Mouse (Mus musculus): Measurements from ENCODE around the gene Arhgap45.

Gene Arhgap45

GRCm38 (mm10) chr10:80016511-80016910 lies at the start of gene Arhgap45:
TSS of gene Arhgap45 (plus strand) at chr10:80016653.
- DNase-seq (ENCODE audit: low spot score): no peak

- no peak for DNase-seq (ENCODE audit: low spot score)
Observed at GRCm38 (mm10) chr10:79966886-79967400, 49.5 kb upstream of the Arhgap45 start.

- DNase-seq (ENCODE audit: low spot score): no peak
Observed at GRCm38 (mm10) chr10:79968181-79968580, 48.3 kb upstream of the Arhgap45 start.

GRCm38 (mm10) chr10:79969124-79969568 lies 47.3 kb upstream of the Arhgap45 start:
- DNase-seq (ENCODE audit: low spot score): no peak

- DNase-seq (ENCODE audit: low spot score): no peak
Observed at GRCm38 (mm10) chr10:79970415-79971182, 45.9 kb upstream of the Arhgap45 start, which contains the start of gene Grin3b. TSS of gene Grin3b (plus strand) at chr10:79970715.

GRCm38 (mm10) chr10:79971183-79971497 lies 45.3 kb upstream of the Arhgap45 start:
- DNase-seq (ENCODE audit: low spot score): no peak

- no peak for DNase-seq (ENCODE audit: low spot score)
Observed at GRCm38 (mm10) chr10:79972831-79973230, 43.6 kb upstream of the Arhgap45 start.

- no peak for DNase-seq (ENCODE audit: low spot score)
Observed at GRCm38 (mm10) chr10:79974087-79974486, 42.4 kb upstream of the Arhgap45 start.

- no peak for DNase-seq (ENCODE audit: low spot score)
Observed at GRCm38 (mm10) chr10:79974668-79975067, 41.8 kb upstream of the Arhgap45 start.

GRCm38 (mm10) chr10:79976071-79976721 lies 40.3 kb upstream of the Arhgap45 start:
- no peak for DNase-seq (ENCODE audit: low spot score)

- DNase-seq (ENCODE audit: low spot score): no peak
Observed at GRCm38 (mm10) chr10:79976722-79977107, 39.7 kb upstream of the Arhgap45 start.

- DNase-seq (ENCODE audit: low spot score): no peak
Observed at GRCm38 (mm10) chr10:79977324-79977723, 39.1 kb upstream of the Arhgap45 start.

- no peak for DNase-seq (ENCODE audit: low spot score)
Observed at GRCm38 (mm10) chr10:79978061-79978460, 38.4 kb upstream of the Arhgap45 start.

GRCm38 (mm10) chr10:79979401-79980155 lies 36.9 kb upstream of the Arhgap45 start:
- DNase-seq (ENCODE audit: low spot score): no peak

GRCm38 (mm10) chr10:79983205-79983604 lies 33.2 kb upstream of the Arhgap45 start:
- DNase-seq (ENCODE audit: low spot score): no peak

- peak; percentile 57 for DNase-seq (ENCODE audit: low spot score)
Observed at GRCm38 (mm10) chr10:79983670-79984069, 32.8 kb upstream of the Arhgap45 start.

GRCm38 (mm10) chr10:79984195-79984816 lies 32.1 kb upstream of the Arhgap45 start, which contains the start of gene Tmem259:
TSS of gene Tmem259 (minus strand) at chr10:79984330.
- DNase-seq (ENCODE audit: low spot score): peak; percentile 80

- DNase-seq (ENCODE audit: low spot score): peak; percentile 80
Observed at GRCm38 (mm10) chr10:79984871-79985270, 31.6 kb upstream of the Arhgap45 start.

- peak; percentile 38 for DNase-seq (ENCODE audit: low spot score)
Observed at GRCm38 (mm10) chr10:79985334-79986231, 30.9 kb upstream of the Arhgap45 start.

GRCm38 (mm10) chr10:79986232-79986878 lies 30.1 kb upstream of the Arhgap45 start:
- peak; percentile 54 for DNase-seq (ENCODE audit: low spot score)
